Mouse (Mus musculus): ENCODE measurements around the gene Sdsl.
"Not testable (repeated sequence)": the region's sequence is repeated elsewhere in the genome, so short reads cannot be mapped to it uniquely, and the experiment has no call there.

Sdsl gene

GRCm38 (mm10) chr5:120472770-120473169 is at the start of gene Sdsl:
Gene Sdsl (minus strand): TSS chr5:120472810.
- DNase-seq (ENCODE audit: low spot score in 2 of 2) = no peak

- no peak for DNase-seq (ENCODE audit: low spot score in 2 of 2)
These were observed 44.9 kb upstream of the Sdsl start for GRCm38 (mm10) chr5:120517552-120517951.

GRCm38 (mm10) chr5:120516221-120516984 is 43.8 kb upstream of the Sdsl start:
- DNase-seq (ENCODE audit: low spot score in 2 of 2) = no peak

GRCm38 (mm10) chr5:120515451-120515850 is 42.8 kb upstream of the Sdsl start:
- DNase-seq (ENCODE audit: low spot score in 2 of 2) = no peak

- DNase-seq (ENCODE audit: low spot score in 2 of 2) = peak in 1 of 2 experiments; percentile 13
These were observed 42.1 kb upstream of the Sdsl start for GRCm38 (mm10) chr5:120514754-120515153.

- DNase-seq (ENCODE audit: low spot score in 2 of 2) = no peak
These were observed 41.5 kb upstream of the Sdsl start for GRCm38 (mm10) chr5:120514031-120514677.

GRCm38 (mm10) chr5:120512911-120513555 is 40.4 kb upstream of the Sdsl start:
- no peak for DNase-seq (ENCODE audit: low spot score in 2 of 2)

GRCm38 (mm10) chr5:120511643-120512220 is 39.1 kb upstream of the Sdsl start:
- peak in 1 of 2 experiments; percentile 36 for DNase-seq (ENCODE audit: low spot score in 2 of 2)

- peak; percentile 90 to 98 for DNase-seq (ENCODE audit: low spot score in 2 of 2)
These were observed 38.5 kb upstream of the Sdsl start, which contains the start of gene Slc8b1 for GRCm38 (mm10) chr5:120510982-120511642. Gene Slc8b1 (plus strand): TSS chr5:120511168.

- DNase-seq (ENCODE audit: low spot score in 2 of 2) = no peak
These were observed 34.7 kb upstream of the Sdsl start for GRCm38 (mm10) chr5:120507311-120507710.

GRCm38 (mm10) chr5:120506490-120506889 is 33.9 kb upstream of the Sdsl start:
- DNase-seq (ENCODE audit: low spot score in 2 of 2) = no peak

- DNase-seq (ENCODE audit: low spot score in 2 of 2) = no peak
These were observed 33.2 kb upstream of the Sdsl start for GRCm38 (mm10) chr5:120505781-120506180.

- DNase-seq (ENCODE audit: low spot score in 2 of 2) = peak; percentile 76 to 79
These were observed 32.8 kb upstream of the Sdsl start for GRCm38 (mm10) chr5:120505368-120505767.

GRCm38 (mm10) chr5:120503144-120503795 is 30.7 kb upstream of the Sdsl start, which contains the start of gene Plbd2:
Gene Plbd2 (minus strand): TSS chr5:120503625.
- peak; percentile 78 to 90 for DNase-seq (ENCODE audit: low spot score in 2 of 2)

- DNase-seq (ENCODE audit: low spot score in 2 of 2) = no peak
These were observed 30.1 kb upstream of the Sdsl start for GRCm38 (mm10) chr5:120502675-120503143.

- no peak for DNase-seq (ENCODE audit: low spot score in 2 of 2)
These were observed 29.6 kb upstream of the Sdsl start for GRCm38 (mm10) chr5:120502147-120502621.

- not testable (repeated sequence) for DNase-seq (ENCODE audit: low spot score in 2 of 2)
These were observed 28.0 kb upstream of the Sdsl start for GRCm38 (mm10) chr5:120500609-120501008.

GRCm38 (mm10) chr5:120499202-120499601 is 26.6 kb upstream of the Sdsl start:
- no peak for DNase-seq (ENCODE audit: low spot score in 2 of 2)

- no peak for DNase-seq (ENCODE audit: low spot score in 2 of 2)
These were observed 24.5 kb upstream of the Sdsl start for GRCm38 (mm10) chr5:120497071-120497470.

GRCm38 (mm10) chr5:120495703-120496226 is 23.2 kb upstream of the Sdsl start:
- DNase-seq (ENCODE audit: low spot score in 2 of 2) = no peak

All from spleen, postnatal 10 days (tissue).